Mouse (Mus musculus): Measurements from ENCODE around the gene Rsl24d1. TPM values are rescaled to one million over a fixed set of nuclear protein-coding genes. Genes with fewer than 3 reads are reported as not detected.

Gene Rsl24d1
- polyA plus RNA-seq, 1 experiment from 2014 or later = 136 TPM

DNA sequence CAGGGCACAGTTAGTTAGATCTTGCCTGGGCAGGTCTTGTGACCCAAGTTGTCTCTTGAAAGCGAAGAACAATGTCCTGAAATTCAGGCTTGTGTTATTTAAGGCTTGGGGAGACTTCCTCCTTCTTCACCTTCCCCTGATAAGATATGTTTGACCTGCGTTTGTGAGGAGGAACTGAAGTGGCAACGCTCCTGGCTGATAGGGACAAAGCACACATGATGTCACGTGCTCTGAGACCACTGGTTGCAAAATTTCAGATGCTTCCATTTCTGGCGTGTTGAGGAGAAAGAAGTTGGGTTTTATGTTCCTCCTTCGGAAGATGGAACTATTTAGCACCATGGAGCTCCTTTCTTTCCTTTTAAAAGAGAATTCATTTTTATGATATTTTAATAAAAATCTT, 27.4 kb upstream of the Rsl24d1 start:
- H3K36me3 ChIP-seq = no peaks in the 10 kb centered on the region
- DNase-seq (ENCODE audit: low spot score) = no peak
- WGBS = 86% methylated on average over 6 of the region's 6 CpGs

DNA sequence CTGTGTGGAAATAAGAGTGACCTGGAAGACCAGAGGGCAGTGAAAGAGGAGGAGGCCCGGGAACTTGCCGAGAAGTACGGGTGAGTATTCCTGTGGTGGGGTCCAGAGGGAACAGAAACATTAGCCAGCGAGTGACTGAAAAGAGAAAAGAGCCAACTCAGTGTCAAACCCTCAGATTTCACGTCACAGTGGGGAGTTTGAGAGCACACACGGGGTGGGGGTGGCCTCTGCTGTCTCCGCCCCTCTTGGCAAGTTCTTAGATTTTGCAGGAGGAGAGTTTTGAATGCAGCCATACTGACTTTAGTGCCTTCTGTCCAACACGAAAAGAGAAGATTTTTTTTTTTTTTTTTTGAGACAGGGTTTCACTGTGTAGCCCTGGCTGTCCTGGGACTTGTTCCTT, 26.1 kb upstream of the Rsl24d1 start:
- no peaks in the 10 kb centered on the region for H3K9me3 ChIP-seq
- no peak for DNase-seq (ENCODE audit: low spot score)
- no peak overlapping the region for H3K4me3 ChIP-seq
- H3K36me3 ChIP-seq = no peaks in the 10 kb centered on the region
- H3K27ac ChIP-seq = no peak overlapping the region
- H3K4me1 ChIP-seq (replicated peaks) = no peaks in the 10 kb centered on the region
- H3K27me3 ChIP-seq (ENCODE audit: insufficient read depth, poor library complexity, severe bottlenecking) = no peaks in the 10 kb centered on the region
- 62% methylated on average over 8 of the region's 8 CpGs for whole genome bisulfite sequencing

More for the DNA sequence above, 27.4 kb upstream of the Rsl24d1 start:
- Histone ChIP-seq H3K27ac (no peak overlapping the region), H3K4me1 (replicated peaks) (no peaks in the 10 kb centered on the region), H3K27me3 (ENCODE audit: insufficient read depth, poor library complexity, severe bottlenecking) (no peaks in the 10 kb centered on the region), H3K9me3 (no peaks in the 10 kb centered on the region), H3K4me3 (no peak overlapping the region)

DNA sequence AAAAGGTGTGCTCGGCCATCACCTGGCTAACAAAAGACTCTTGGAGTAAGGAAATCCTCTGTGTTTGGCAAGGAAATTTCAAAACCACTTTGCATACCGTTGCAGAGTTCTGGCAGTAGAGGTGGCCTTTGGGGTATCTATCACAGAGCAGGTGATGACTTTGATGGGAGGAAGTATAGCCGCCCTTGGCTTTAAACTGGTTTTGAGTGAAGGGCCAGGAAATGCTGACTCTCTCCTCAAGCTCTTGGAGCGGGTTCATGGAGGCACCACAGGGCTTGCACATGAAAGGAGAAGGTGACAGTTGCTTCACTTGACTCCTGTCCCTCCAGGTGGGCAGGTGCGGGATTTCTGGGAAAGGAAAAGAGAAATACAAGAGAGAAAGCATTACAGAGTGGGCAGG, 25.6 kb upstream of the Rsl24d1 start:
- no peak for DNase-seq (ENCODE audit: low spot score)
- Histone ChIP-seq H3K4me1 (replicated peaks) (no peaks in the 10 kb centered on the region), H3K9me3 (no peaks in the 10 kb centered on the region), H3K27me3 (ENCODE audit: insufficient read depth, poor library complexity, severe bottlenecking) (no peaks in the 10 kb centered on the region), H3K27ac (no peak overlapping the region), H3K36me3 (no peaks in the 10 kb centered on the region), H3K4me3 (no peak overlapping the region)
- 80% methylated on average over 5 of the region's 5 CpGs for WGBS

DNA sequence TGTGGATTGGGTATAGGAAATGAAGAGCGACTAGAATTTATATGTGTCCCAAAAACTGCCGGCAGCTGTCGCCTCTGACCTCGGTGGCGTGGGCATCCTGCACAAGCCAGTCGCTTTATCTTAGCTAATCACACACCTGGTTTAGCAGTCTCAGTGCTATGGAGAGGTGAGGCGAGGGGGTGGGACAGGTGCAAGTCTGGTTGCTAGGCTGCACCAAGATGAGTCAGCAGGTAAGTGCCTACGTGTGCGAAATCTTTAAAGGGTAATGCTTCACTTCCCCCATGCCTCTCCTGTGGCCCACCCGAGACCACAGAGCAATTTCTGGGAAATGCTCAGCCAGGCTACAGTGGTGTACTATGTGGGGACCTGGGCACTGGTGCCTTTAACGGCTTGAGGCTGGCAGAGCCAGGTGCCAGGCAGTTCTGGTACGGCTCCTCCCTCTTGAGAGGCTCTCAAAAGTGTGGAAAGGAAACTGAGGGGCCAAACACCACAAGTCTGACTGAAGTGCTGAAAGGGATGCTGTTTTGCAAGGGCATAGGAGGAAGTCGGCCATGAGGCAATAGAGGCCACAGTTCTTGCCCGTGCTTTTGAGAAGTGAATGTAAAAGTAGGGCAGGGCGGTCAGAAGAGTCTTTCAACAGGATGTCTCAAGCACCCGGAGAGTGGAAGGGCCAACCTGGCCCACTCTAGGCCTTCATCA, 23.9 kb upstream of the Rsl24d1 start:
- Histone ChIP-seq H3K4me3 (no peak overlapping the region), H3K36me3 (no peaks in the 10 kb centered on the region), H3K27me3 (ENCODE audit: insufficient read depth, poor library complexity, severe bottlenecking) (no peaks in the 10 kb centered on the region), H3K27ac (no peak overlapping the region), H3K9me3 (no peaks in the 10 kb centered on the region), H3K4me1 (replicated peaks) (peaks cover under 1% of the 10 kb centered on the region; the same call in 1 of the 2 replicates)
- WGBS = 78% methylated on average over 16 of the region's 16 CpGs
- no peak for DNase-seq (ENCODE audit: low spot score)

DNA sequence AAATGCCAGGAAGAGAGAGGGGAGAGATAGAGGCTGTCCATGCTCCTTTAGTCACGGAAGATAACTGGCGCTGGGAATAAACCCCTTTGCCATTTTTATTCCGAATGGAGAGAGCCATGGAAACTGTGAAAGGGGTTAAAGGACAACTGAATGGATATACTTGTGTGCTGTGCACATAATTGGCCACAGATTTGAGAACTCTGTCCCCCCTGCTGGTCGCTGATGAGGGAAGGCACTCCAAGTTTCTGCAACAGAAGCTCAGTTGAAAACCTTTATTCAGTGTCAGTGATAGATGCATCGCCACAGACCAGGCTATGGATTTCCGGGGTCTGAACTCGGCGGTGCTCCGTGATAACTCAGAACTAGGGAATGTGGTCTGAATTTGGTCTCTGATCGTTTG, 23.1 kb upstream of the Rsl24d1 start:
- Histone ChIP-seq H3K27me3 (ENCODE audit: insufficient read depth, poor library complexity, severe bottlenecking) (0 out of 2 replicates have a peak, but pooled peaks cover under 1% of the 10 kb centered on the region), H3K4me1 (replicated peaks) (peaks cover 5% of the 10 kb centered on the region), H3K9me3 (no peaks in the 10 kb centered on the region), H3K27ac (no peak overlapping the region), H3K4me3 (no peak overlapping the region), H3K36me3 (no peaks in the 10 kb centered on the region)
- DNase-seq (ENCODE audit: low spot score) = no peak
- 78% methylated on average over 10 of the region's 10 CpGs for WGBS

DNA sequence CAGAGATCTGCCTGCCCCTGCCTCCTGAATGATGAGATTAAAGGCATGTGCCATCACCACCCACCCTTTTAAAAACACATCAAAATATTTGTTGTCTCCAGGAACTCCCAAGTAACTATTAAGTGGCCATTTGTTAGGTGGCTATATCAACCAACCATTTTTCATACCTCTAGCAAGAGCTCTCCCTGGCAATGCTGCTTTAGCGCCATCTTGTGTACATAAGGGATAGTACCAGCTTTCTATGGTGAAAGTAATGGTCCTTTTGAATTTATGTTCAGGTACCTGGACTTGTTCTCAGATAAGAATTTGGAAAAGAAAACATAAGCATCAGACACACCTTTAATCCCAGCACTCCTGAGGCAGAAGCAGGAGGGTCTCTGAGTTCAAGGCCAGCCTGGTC, 21.5 kb upstream of the Rsl24d1 start:
- 0% methylated on average over 1 of the region's 1 CpGs for WGBS
- Histone ChIP-seq H3K4me1 (replicated peaks) (peaks cover 5% of the 10 kb centered on the region), H3K36me3 (no peaks in the 10 kb centered on the region), H3K4me3 (no peak overlapping the region), H3K27me3 (ENCODE audit: insufficient read depth, poor library complexity, severe bottlenecking) (0 out of 2 replicates have a peak, but pooled peaks cover 4% of the 10 kb centered on the region), H3K9me3 (no peaks in the 10 kb centered on the region), H3K27ac (no peak overlapping the region)
- DNase-seq (ENCODE audit: low spot score) = peak; percentile 17

DNA sequence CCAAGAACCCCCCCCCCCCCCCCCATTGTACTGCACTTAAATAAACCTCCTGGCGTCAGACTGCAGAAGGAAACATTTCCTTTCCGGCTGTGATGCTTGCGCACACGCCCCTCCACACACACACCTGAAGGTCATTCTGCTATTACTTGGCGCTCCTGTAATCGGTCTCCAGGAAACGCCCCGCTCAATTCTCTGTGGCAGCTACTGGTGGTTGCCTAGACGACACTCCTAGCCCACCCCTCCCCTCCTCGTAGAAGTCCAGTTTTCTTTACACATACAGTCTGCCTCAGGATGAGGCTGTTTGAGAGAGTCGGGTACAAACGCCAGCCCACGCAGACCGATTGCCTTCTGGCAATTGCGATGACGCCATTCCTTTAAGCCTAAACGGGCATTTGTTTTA, 18.6 kb upstream of the Rsl24d1 start:
- peak; percentile 16 for DNase-seq (ENCODE audit: low spot score)
- H3K27me3 ChIP-seq (ENCODE audit: insufficient read depth, poor library complexity, severe bottlenecking) = 0 out of 2 replicates have a peak, but pooled peaks cover 4% of the 10 kb centered on the region
- peaks cover 5% of the 10 kb centered on the region for H3K4me1 ChIP-seq (replicated peaks)
- H3K4me3 ChIP-seq = no peak overlapping the region
- 53% methylated on average over 17 of the region's 17 CpGs for WGBS
- H3K36me3 ChIP-seq = no peaks in the 10 kb centered on the region
- no peaks in the 10 kb centered on the region for H3K9me3 ChIP-seq
- no peak overlapping the region for H3K27ac ChIP-seq

DNA sequence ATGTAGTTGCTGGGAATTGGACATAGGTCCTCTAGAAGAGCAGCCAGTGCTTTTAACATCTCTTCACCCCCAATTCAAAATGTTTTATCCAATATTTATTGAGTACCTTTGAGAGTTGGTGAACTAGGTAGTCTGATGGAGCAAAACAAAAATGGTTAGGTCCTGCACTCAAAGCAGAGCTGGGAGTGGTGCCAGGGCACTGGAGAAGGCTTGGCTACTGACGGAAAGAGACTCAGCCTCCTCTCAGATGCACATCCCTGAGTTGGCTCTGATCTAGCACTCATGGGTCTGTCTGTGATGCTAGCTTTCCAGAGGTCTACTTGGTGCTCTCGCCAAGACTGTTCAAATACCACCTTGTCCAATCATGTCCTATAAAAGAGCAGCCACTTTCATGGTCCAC, 15.3 kb upstream of the Rsl24d1 start:
- 79% methylated on average over 2 of the region's 2 CpGs for WGBS

DNA sequence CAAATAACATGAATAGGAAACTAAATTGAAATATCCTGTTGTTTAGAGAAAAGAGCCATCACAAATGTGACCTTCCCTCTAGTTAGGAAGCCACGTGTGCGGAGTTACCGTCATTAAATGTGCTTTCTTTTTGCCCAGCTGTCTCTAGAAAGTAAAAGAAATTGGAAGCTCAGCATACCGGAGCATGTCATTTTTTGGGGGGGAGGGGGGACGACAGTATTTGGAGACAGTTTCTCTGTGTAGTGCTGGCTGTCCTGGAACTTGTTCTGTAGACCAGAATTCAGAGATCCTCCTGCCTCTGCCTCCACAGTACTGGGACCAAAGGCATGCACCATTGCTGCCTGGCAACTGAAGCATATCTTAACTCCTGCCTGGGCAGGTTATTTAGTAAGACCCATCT, 11.7 kb upstream of the Rsl24d1 start, which contains the start of gene Khdc3:
TSS of gene Khdc3 (plus strand) at position 301 of the 400 bp plus-strand sequence.
- Histone ChIP-seq H3K27ac (no peak within 1 kb of the TSS), H3K9me3 (no peaks in the 10 kb centered on the region), H3K36me3 (no peaks in the 10 kb centered on the region), H3K4me3 (no peak within 1 kb of the TSS), H3K4me1 (replicated peaks) (peaks cover 11% of the 10 kb centered on the region), H3K27me3 (ENCODE audit: insufficient read depth, poor library complexity, severe bottlenecking) (peaks cover 50% of the 10 kb centered on the region)
- DNase-seq (ENCODE audit: low spot score) = no peak
- 90% methylated on average over 5 of the region's 5 CpGs for WGBS

More for the DNA sequence above, 15.3 kb upstream of the Rsl24d1 start:
- no peak for DNase-seq (ENCODE audit: low spot score)
- Histone ChIP-seq H3K36me3 (no peaks in the 10 kb centered on the region), H3K27ac (no peak overlapping the region), H3K4me1 (replicated peaks) (peaks cover 6% of the 10 kb centered on the region), H3K4me3 (no peak overlapping the region), H3K9me3 (no peaks in the 10 kb centered on the region), H3K27me3 (ENCODE audit: insufficient read depth, poor library complexity, severe bottlenecking) (peaks cover 18% of the 10 kb centered on the region)

DNA sequence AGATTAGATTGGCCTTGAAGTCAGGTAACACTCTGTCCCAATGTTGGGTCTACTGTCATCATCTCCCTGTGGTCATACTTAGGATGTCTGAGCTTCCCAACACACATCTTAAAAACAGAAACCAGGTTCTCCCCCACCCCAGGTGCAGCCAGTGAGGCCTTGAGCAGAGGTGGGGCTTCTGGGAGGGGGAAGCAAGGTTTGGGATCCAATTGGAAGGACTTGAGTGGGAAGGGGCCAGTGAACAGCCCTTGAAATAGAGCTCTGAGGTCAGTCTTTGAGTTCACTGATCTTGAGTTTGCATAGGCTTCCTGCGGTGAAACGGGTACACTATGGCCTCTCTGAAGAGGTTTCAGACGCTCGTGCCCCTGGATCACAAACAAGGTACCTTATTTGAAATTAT, 11.0 kb upstream of the Rsl24d1 start, which contains the start of gene Gm20509:
TSS of gene Gm20509 (plus strand) at position 290 of the 400 bp plus-strand sequence.
- Histone ChIP-seq H3K4me1 (replicated peaks) (peaks cover 11% of the 10 kb centered on the region), H3K9me3 (no peaks in the 10 kb centered on the region), H3K36me3 (no peaks in the 10 kb centered on the region), H3K27ac (peak within 1 kb of the TSS; percentile 82), H3K27me3 (ENCODE audit: insufficient read depth, poor library complexity, severe bottlenecking) (peaks cover 53% of the 10 kb centered on the region), H3K4me3 (peak within 1 kb of the TSS; percentile 63)
- no peak for DNase-seq (ENCODE audit: low spot score)
- 91% methylated on average over 4 of the region's 4 CpGs for WGBS

DNA sequence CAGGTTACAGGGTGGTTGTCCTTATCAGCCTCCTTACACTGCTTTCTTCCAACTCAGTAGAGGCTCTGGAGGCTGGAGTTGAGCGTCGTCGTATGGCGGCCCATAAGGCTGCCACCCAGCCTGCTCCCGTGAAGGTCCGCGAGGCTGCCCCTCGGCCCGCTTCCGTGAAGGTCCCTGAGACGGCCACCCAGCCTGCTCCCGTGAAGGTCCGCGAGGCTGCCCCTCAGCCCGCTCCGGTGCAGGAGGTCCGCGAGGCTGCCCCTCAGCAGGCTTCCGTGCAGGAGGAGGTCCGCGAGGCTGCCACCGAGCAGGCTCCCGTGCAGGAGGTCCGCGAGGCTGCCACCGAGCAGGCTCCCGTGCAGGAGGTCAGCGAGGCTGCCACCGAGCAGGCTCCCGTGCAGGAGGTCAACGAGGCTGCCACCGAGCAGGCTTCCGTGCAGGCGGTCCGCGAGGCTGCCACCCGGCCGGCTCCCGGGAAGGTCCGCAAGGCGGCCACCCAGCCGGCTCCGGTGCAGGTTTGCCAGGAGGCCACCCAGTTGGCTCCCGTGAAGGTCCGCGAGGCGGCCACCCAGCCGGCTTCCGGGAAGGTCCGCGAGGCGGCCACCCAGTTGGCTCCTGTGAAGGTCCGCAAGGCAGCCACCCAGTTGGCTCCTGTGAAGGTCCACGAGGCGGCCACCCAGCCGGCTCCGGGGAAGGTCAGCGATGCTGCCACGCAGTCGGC, 9.9 kb upstream of the Rsl24d1 start:
- Histone ChIP-seq H3K27ac (peak overlapping the region; percentile 82), H3K9me3 (no peaks in the 10 kb centered on the region), H3K4me1 (replicated peaks) (peaks cover 11% of the 10 kb centered on the region), H3K27me3 (ENCODE audit: insufficient read depth, poor library complexity, severe bottlenecking) (peaks cover 55% of the 10 kb centered on the region), H3K36me3 (no peaks in the 10 kb centered on the region), H3K4me3 (peak overlapping the region; percentile 63)
- peak; percentile 61 for DNase-seq (ENCODE audit: low spot score)
- WGBS = 6% methylated on average over 60 of the region's 60 CpGs

DNA sequence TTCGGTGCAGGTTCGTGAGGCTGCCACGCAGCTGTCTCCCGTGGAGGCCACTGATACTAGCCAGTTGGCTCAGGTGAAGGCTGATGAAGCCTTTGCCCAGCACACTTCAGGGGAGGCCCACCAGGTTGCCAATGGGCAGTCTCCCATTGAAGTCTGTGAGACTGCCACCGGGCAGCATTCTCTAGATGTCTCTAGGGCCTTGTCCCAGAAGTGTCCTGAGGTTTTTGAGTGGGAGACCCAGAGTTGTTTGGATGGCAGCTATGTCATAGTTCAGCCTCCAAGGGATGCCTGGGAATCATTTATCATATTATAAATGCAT, 9.4 kb upstream of the Rsl24d1 start:
- Histone ChIP-seq H3K27ac (peak overlapping the region; percentile 82), H3K36me3 (no peaks in the 10 kb centered on the region), H3K4me3 (peak overlapping the region; percentile 63), H3K27me3 (ENCODE audit: insufficient read depth, poor library complexity, severe bottlenecking) (peaks cover 55% of the 10 kb centered on the region), H3K9me3 (no peaks in the 10 kb centered on the region), H3K4me1 (replicated peaks) (peaks cover 11% of the 10 kb centered on the region)
- 48% methylated on average over 5 of the region's 5 CpGs for WGBS
- no peak for DNase-seq (ENCODE audit: low spot score)

DNA sequence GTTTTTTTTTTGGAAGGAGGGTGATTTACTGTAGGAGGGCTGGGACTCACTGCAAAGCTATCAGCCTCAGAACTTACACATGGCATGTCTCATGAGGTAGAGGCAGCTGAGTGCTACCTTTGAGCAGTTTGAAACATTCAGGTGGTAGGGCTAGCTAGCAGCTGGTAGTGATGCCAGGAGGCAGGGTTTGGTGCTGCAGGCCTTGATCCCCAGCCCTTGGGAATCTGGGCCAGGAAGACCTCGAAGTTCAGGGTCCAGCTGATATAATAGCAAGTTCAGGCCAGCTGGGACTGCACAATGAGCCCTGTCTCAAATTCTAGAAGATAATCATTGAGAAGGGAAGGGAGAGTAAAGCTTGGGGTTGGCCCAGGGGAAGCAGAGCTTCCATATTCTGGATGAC, 8.1 kb upstream of the Rsl24d1 start:
- peaks cover 11% of the 10 kb centered on the region for H3K4me1 ChIP-seq (replicated peaks)
- H3K9me3 ChIP-seq = no peaks in the 10 kb centered on the region
- no peak for DNase-seq (ENCODE audit: low spot score)
- 71% methylated on average over 1 of the region's 1 CpGs for WGBS
- H3K27ac ChIP-seq = no peak overlapping the region
- no peaks in the 10 kb centered on the region for H3K36me3 ChIP-seq
- no peak overlapping the region for H3K4me3 ChIP-seq
- peaks cover 55% of the 10 kb centered on the region for H3K27me3 ChIP-seq (ENCODE audit: insufficient read depth, poor library complexity, severe bottlenecking)
